Mouse (Mus musculus) embryonic facial prominence, embryonic 11.5 days (tissue): ENCODE results near the gene Cald1. TPM values are rescaled to one million over a fixed set of nuclear protein-coding genes. Genes with fewer than 3 reads are reported as not detected.

Experiments
- ATAC-seq: fragments of 200-750 bp; cut with Nextera tagmentation; replicated peaks from 2 replicates; pipeline ENCODE4 v1.8.0; 2017; ENCODE audit warnings: low read depth; ENCODE audit not compliant: insufficient number of reproducible peaks, low FRiP score, low TSS enrichment
- DNase-seq: peaks from one replicate; pipeline ENCODE4 v3.0.0-alpha.2; 2015; ENCODE audit warnings: low spot score
- H3K27ac ChIP-seq: fragments of 300-500 bp; sonication (generic); replicated peaks from 2 replicates; pipeline ENCODE4 v1.5.1; 2014; ENCODE audit warnings: mild to moderate bottlenecking, low read depth, low read length, control low read depth
- H3K27me3 ChIP-seq: fragments of 300-500 bp; sonication (generic); 2 replicates; pipeline ENCODE4 v1.6.1; 2014; ENCODE audit warnings: mild to moderate bottlenecking, low read length, moderate library complexity, mixed read lengths; ENCODE audit not compliant: control insufficient read depth, insufficient read depth
- H3K36me3 ChIP-seq: fragments of 300-500 bp; sonication (generic); replicated peaks from 2 replicates; pipeline ENCODE4 v1.6.1; 2014; ENCODE audit warnings: low read depth, mild to moderate bottlenecking, low read length, moderate library complexity, mixed read lengths; ENCODE audit not compliant: control insufficient read depth, insufficient read depth
- H3K4me1 ChIP-seq: fragments of 300-500 bp; sonication (generic); 2 replicates; pipeline ENCODE4 v1.6.1; 2014; ENCODE audit warnings: low read length, mixed read lengths; ENCODE audit not compliant: control insufficient read depth, insufficient read depth
- H3K4me2 ChIP-seq: fragments of 300-500 bp; sonication (generic); 2 replicates; pipeline ENCODE4 v1.6.1; 2014; ENCODE audit warnings: low read depth, mild to moderate bottlenecking, control low read depth, low read length, moderate library complexity
- H3K4me3 ChIP-seq: fragments of 300-500 bp; sonication (generic); 2 replicates; pipeline ENCODE4 v1.5.1; 2014; ENCODE audit warnings: low read depth, low read length, control low read depth
- H3K9ac ChIP-seq: fragments of 300-500 bp; sonication (generic); replicated peaks from 2 replicates; pipeline ENCODE4 v1.6.1; 2014; ENCODE audit warnings: mild to moderate bottlenecking, control low read depth, low read length
- H3K9me3 ChIP-seq: fragments of 300-500 bp; sonication (generic); replicated peaks from 2 replicates; pipeline ENCODE4 v1.6.1; 2016; ENCODE audit warnings: mild to moderate bottlenecking, low read length, inconsistent platforms, mixed read lengths; ENCODE audit not compliant: control insufficient read depth
- WGBS: fragments of 180-500 bp; shearing (Covaris S2); extraction: QIAGEN DNeasy Blood & Tissue Kit; methylation state at CpG from one replicate; pipeline ENCODE4 v1.1.7; 2014; 5-methylcytosine and 5-hydroxymethylcytosine counted together
- polyA plus RNA-seq: library from polyadenylated mRNA; unstranded; fragments of >200 nt; fragmentation: Nextera tagmentation; extraction: Ambion mirVana; gene quantifications from 2 replicates; pipeline ENCODE4 v1.2.1, GENCODE M21; 2014

The Cald1 gene
- polyA plus RNA-seq, 1 experiment from 2014 or later = 283 TPM

GRCm38 (mm10) chr6:34709289-34709688 is 111.0 kb downstream of the Cald1 start:
- peak; percentile 86 for DNase-seq
- Histone ChIP-seq H3K9ac (peak overlapping the region; percentile 69), H3K4me3 (peak overlapping the region; percentile 47), H3K4me1 (no peaks in the 10 kb centered on the region; the same call in 1 of the 2 replicates), H3K27me3 (no peaks in the 10 kb centered on the region), H3K4me2 (peak overlapping the region; percentile 56), H3K9me3 (no peaks in the 10 kb centered on the region), H3K27ac (peak overlapping the region; percentile 90), H3K36me3 (no peaks in the 10 kb centered on the region)
- ATAC-seq = peak; percentile 80
- under 1% methylated on average over 11 of the region's 11 CpGs for WGBS

- Histone ChIP-seq H3K4me2 (peak overlapping the region; percentile 56), H3K4me3 (peak overlapping the region; percentile 47), H3K27ac (peak overlapping the region; percentile 90), H3K36me3 (no peaks in the 10 kb centered on the region), H3K9me3 (no peaks in the 10 kb centered on the region), H3K4me1 (no peaks in the 10 kb centered on the region; the same call in 1 of the 2 replicates), H3K27me3 (no peaks in the 10 kb centered on the region), H3K9ac (peak overlapping the region; percentile 69)
- peak; percentile 57 for ATAC-seq
- peak; percentile 79 for DNase-seq
- WGBS = 4% methylated on average over 14 of the region's 14 CpGs
Observed at GRCm38 (mm10) chr6:34709946-34710682, 111.8 kb downstream of the Cald1 start.

- Histone ChIP-seq H3K4me2 (peak overlapping the region; percentile 56), H3K4me1 (no peaks in the 10 kb centered on the region; the same call in 1 of the 2 replicates), H3K36me3 (no peaks in the 10 kb centered on the region), H3K27ac (peak overlapping the region; percentile 5; the same call in 1 of the 2 replicates), H3K9me3 (no peaks in the 10 kb centered on the region), H3K4me3 (peak overlapping the region; percentile 47), H3K9ac (peak overlapping the region; percentile 69), H3K27me3 (no peaks in the 10 kb centered on the region)
- DNase-seq = no peak
- no peak for ATAC-seq
- WGBS = 34% methylated on average over 5 of the region's 5 CpGs
Observed at GRCm38 (mm10) chr6:34710848-34711247, 112.5 kb downstream of the Cald1 start.

GRCm38 (mm10) chr6:34711620-34712019 is 113.3 kb downstream of the Cald1 start:
- Histone ChIP-seq H3K27ac (no peak overlapping the region), H3K9me3 (no peaks in the 10 kb centered on the region), H3K4me2 (no peak overlapping the region), H3K4me3 (no peak overlapping the region), H3K9ac (no peak overlapping the region), H3K4me1 (no peaks in the 10 kb centered on the region; the same call in 1 of the 2 replicates), H3K27me3 (no peaks in the 10 kb centered on the region), H3K36me3 (no peaks in the 10 kb centered on the region)
- WGBS = 72% methylated on average over 10 of the region's 10 CpGs
- ATAC-seq (no peak), DNase-seq (no peak)

GRCm38 (mm10) chr6:34713169-34713568 is 114.9 kb downstream of the Cald1 start:
- no peak for DNase-seq
- Histone ChIP-seq H3K27ac (no peak overlapping the region), H3K4me3 (no peak overlapping the region), H3K4me1 (no peaks in the 10 kb centered on the region; the same call in 1 of the 2 replicates), H3K9me3 (no peaks in the 10 kb centered on the region), H3K4me2 (no peak overlapping the region), H3K9ac (no peak overlapping the region), H3K36me3 (no peaks in the 10 kb centered on the region), H3K27me3 (no peaks in the 10 kb centered on the region)
- 81% methylated on average over 4 of the region's 4 CpGs for WGBS
- no peak for ATAC-seq

- 83% methylated on average over 8 of the region's 8 CpGs for WGBS
- no peak overlapping the region for H3K4me3 ChIP-seq
- no peak overlapping the region for H3K4me2 ChIP-seq
Observed at GRCm38 (mm10) chr6:34713777-34714176, 115.5 kb downstream of the Cald1 start.

GRCm38 (mm10) chr6:34714612-34715011 is 116.3 kb downstream of the Cald1 start:
- Histone ChIP-seq H3K9me3 (no peaks in the 10 kb centered on the region), H3K27ac (no peak overlapping the region), H3K4me2 (no peak overlapping the region), H3K4me1 (peaks cover 6% of the 10 kb centered on the region; the same call in 1 of the 2 replicates), H3K27me3 (no peaks in the 10 kb centered on the region), H3K4me3 (no peak overlapping the region), H3K36me3 (no peaks in the 10 kb centered on the region), H3K9ac (no peak overlapping the region)
- DNase-seq = no peak
- ATAC-seq = no peak
- WGBS = 89% methylated on average over 4 of the region's 4 CpGs

More at GRCm38 (mm10) chr6:34713777-34714176, 115.5 kb downstream of the Cald1 start:
- Histone ChIP-seq H3K9ac (no peak overlapping the region), H3K9me3 (no peaks in the 10 kb centered on the region), H3K27ac (no peak overlapping the region), H3K36me3 (no peaks in the 10 kb centered on the region), H3K27me3 (no peaks in the 10 kb centered on the region), H3K4me1 (peaks cover 4% of the 10 kb centered on the region; the same call in 1 of the 2 replicates)
- DNase-seq (no peak), ATAC-seq (no peak)

- WGBS = 88% methylated on average over 9 of the region's 9 CpGs
- Histone ChIP-seq H3K4me2 (no peak overlapping the region), H3K4me3 (no peak overlapping the region), H3K9ac (no peak overlapping the region), H3K27me3 (no peaks in the 10 kb centered on the region), H3K27ac (no peak overlapping the region), H3K36me3 (no peaks in the 10 kb centered on the region), H3K9me3 (no peaks in the 10 kb centered on the region), H3K4me1 (peaks cover 6% of the 10 kb centered on the region; the same call in 1 of the 2 replicates)
- DNase-seq (no peak), ATAC-seq (no peak)
Observed at GRCm38 (mm10) chr6:34716206-34716887, 118.0 kb downstream of the Cald1 start.
